Mouse (Mus musculus) MEL (cell line): ENCODE results near the gene B3gntl1.

ENCODE experiments used
- CHD2 ChIP-seq: IDR thresholded peaks from 2 replicates; pipeline ENCODE4 v1.6.1; 2011; ENCODE audit warnings: low read length, improper control_type of control experiment
- CTCF ChIP-seq, 3 experiments: IDR thresholded peaks in 2 of 3; conservative IDR thresholded peaks in 1 of 3; 2 replicates each; pipeline ENCODE4 v1.5.1; 2011 to 2012; ENCODE audit warnings: low read length in 3 of 3, low read depth in 2 of 3, mild to moderate bottlenecking in 2 of 3, improper control_type of control experiment in 1 of 3, inconsistent platforms in 1 of 3, mixed read lengths in 1 of 3, moderate library complexity in 1 of 3; ENCODE audit not compliant: control insufficient read depth in 1 of 3, insufficient read depth in 1 of 3, poor library complexity in 1 of 3, severe bottlenecking in 1 of 3
- EP300 ChIP-seq, 2 experiments: IDR thresholded peaks; 2 replicates each; pipeline ENCODE4 v1.6.1; 2011; ENCODE audit warnings: improper control_type of control experiment in 2 of 2, low read length in 2 of 2, low read depth in 1 of 2, mild to moderate bottlenecking in 1 of 2
- GABPA ChIP-seq: IDR thresholded peaks from 2 replicates; pipeline ENCODE4 v1.6.1; 2012; ENCODE audit warnings: low read depth, mild to moderate bottlenecking, inconsistent platforms, low read length, improper control_type of control experiment, moderate library complexity
- GATA1 ChIP-seq: IDR thresholded peaks from 2 replicates; pipeline ENCODE4 v1.6.1; 2011; ENCODE audit warnings: low read depth, low read length, improper control_type of control experiment
- MAX ChIP-seq: IDR thresholded peaks from 2 replicates; pipeline ENCODE4 v1.6.1; 2011; ENCODE audit warnings: low read length, improper control_type of control experiment
- MXI1 ChIP-seq: IDR thresholded peaks from 2 replicates; pipeline ENCODE4 v1.6.1; 2011; ENCODE audit warnings: mild to moderate bottlenecking, low read depth, low read length, improper control_type of control experiment
- MYC ChIP-seq: IDR thresholded peaks from 2 replicates; pipeline ENCODE4 v1.6.1; 2011; ENCODE audit warnings: low read depth, mild to moderate bottlenecking, low read length, improper control_type of control experiment, moderate library complexity
- POLR2A ChIP-seq, 2 experiments: IDR thresholded peaks; 2 replicates each; pipeline ENCODE4 v1.6.1; 2011 to 2012; ENCODE audit warnings: low read length in 2 of 2, mild to moderate bottlenecking in 2 of 2, control low read depth in 1 of 2, improper control_type of control experiment in 1 of 2, low read depth in 1 of 2, moderate library complexity in 1 of 2; ENCODE audit not compliant: control insufficient read depth in 1 of 2, insufficient read depth in 1 of 2, poor library complexity in 1 of 2
- TBP ChIP-seq: IDR thresholded peaks from 2 replicates; pipeline ENCODE4 v1.8.0; 2011; ENCODE audit warnings: low read depth, low read length, improper control_type of control experiment
- TCF12 ChIP-seq: IDR thresholded peaks from 2 replicates; pipeline ENCODE4 v1.6.1; 2014; ENCODE audit warnings: low read depth, mild to moderate bottlenecking, inconsistent platforms, low read length, improper control_type of control experiment, moderate library complexity
- USF1 ChIP-seq: IDR thresholded peaks from 2 replicates; pipeline ENCODE4 v1.6.1; 2014; ENCODE audit warnings: low read depth, mild to moderate bottlenecking, inconsistent platforms, low read length, improper control_type of control experiment, moderate library complexity
- ZNF384 ChIP-seq: IDR thresholded peaks from 2 replicates; pipeline ENCODE4 v1.6.1; 2012; ENCODE audit warnings: low read depth, mild to moderate bottlenecking, inconsistent platforms, low read length, improper control_type of control experiment

GRCm38 (mm10) chr11:121653631-121654030 is 19.3 kb downstream of the B3gntl1 start:
- TF ChIP-seq POLR2A (IDR thresholded peaks at IDR 0.05; ENCODE audit: control insufficient read depth in 1 of 2, insufficient read depth in 1 of 2, low read depth in 1 of 2, low read length in 2 of 2, poor library complexity in 1 of 2) (no peak), GATA1 (no peak), MYC (no peak), CTCF (IDR thresholded peaks at IDR 0.05 in 2 of 3, conservative IDR thresholded peaks at IDR 0.05 in 1 of 3; ENCODE audit: control insufficient read depth in 1 of 3, insufficient read depth in 1 of 3, low read depth in 2 of 3, low read length in 3 of 3, poor library complexity in 1 of 3, severe bottlenecking in 1 of 3) (no peak), USF1 (no peak), ZNF384 (no peak), TCF12 (no peak), GABPA (no peak), EP300 (IDR thresholded peaks at IDR 0.05; ENCODE audit: low read depth in 1 of 2, low read length in 2 of 2) (no peak), MAX (no peak), TBP (no peak), CHD2 (no peak), MXI1 (no peak)
